Comparison of ENCODE assay signal across 20 mouse cellular contexts in genomic region chr11:113504459-113505062, GRCm38 (mm10).
A peak's percentile ranks its signal among the peaks of the same experiment; 100 is the strongest.
DNase-seq lines count a peak whose midpoint lies in the region; TF ChIP-seq lines count a peak whose summit lies in the region.
"Had no signal": no experiment of that assay in that cellular context is flagged by ENCODE, and none has a peak within 500 bp of the region (broad histone marks: within the 10 kb centered on the region; RNA-seq: fewer than 3 reads in every experiment).

No protein-coding gene starts in this region.

- H3K36me3 ChIP-seq in myocyte (ENCODE audit: control insufficient read depth, insufficient read depth), result no peaks in the 10 kb centered on the region
- H3K36me3 ChIP-seq: heart, embryonic 15.5 days; hindbrain, embryonic 10.5 days; limb, embryonic 13.5 days; neural tube, embryonic 12.5 days had no signal

- DNase-seq in kidney, adult 18-20 months, result peak; percentile 14
- no peak for DNase-seq in kidney, postnatal 10 days
- DNase-seq in lung, postnatal 4 days, result peak; percentile 14 to 60
- DNase-seq in lung, adult 2 months, result no peak
- no peak for DNase-seq in layer of hippocampus, postnatal 25 days (ENCODE audit: extremely low spot score in 1 of 2, low spot score in 1 of 2)
- DNase-seq in right cerebral cortex, adult 18-20 months, result no peak
- DNase-seq: B cell, adult 2 months; cerebellum, adult 8-10 months; gastrocnemius, postnatal 25 days; layer of hippocampus, postnatal 36 days; lung, postnatal 36 days; thymus, adult 2 months had no signal

- 51% methylated on average over 11 of the region's 11 CpGs for WGBS in lung, adult 2 months

- no peak for TF ChIP-seq CTCF in lung, adult 2 months (IDR thresholded peaks at IDR 0.05; ENCODE audit: insufficient read depth, low read length)

- no peak overlapping the region for H3K4me2 ChIP-seq in myocyte (ENCODE audit: low read depth)
- H3K4me2 ChIP-seq: forebrain, embryonic 13.5 days; heart, embryonic 15.5 days; limb, embryonic 13.5 days; midbrain, embryonic 11.5 days; neural tube, embryonic 12.5 days had no signal

- no peak overlapping the region for H3ac ChIP-seq in myocyte (ENCODE audit: control insufficient read depth, insufficient read length)

- no peaks in the 10 kb centered on the region for H3K27me3 ChIP-seq in myocyte (ENCODE audit: control insufficient read depth, insufficient read depth, insufficient read length)
- H3K27me3 ChIP-seq: forebrain, embryonic 13.5 days; limb, embryonic 13.5 days; neural tube, embryonic 12.5 days had no signal

- H3K4me1 ChIP-seq in lung, adult 2 months (ENCODE audit: control insufficient read depth, insufficient read depth, low read length), result no peaks in the 10 kb centered on the region
- H3K4me1 ChIP-seq: heart, embryonic 15.5 days had no signal

- no peak overlapping the region for H3K4me3 ChIP-seq in lung, adult 2 months (replicated peaks; ENCODE audit: extremely low read depth, low read depth, low read length)
- H3K4me3 ChIP-seq in myocyte, result no peak overlapping the region
- H3K4me3 ChIP-seq: erythroblast, embryonic 14.5 days; forebrain, embryonic 13.5 days; heart, embryonic 15.5 days; hindbrain, embryonic 10.5 days; limb, embryonic 13.5 days; neural tube, embryonic 12.5 days had no signal

- H3K79me2 ChIP-seq in myocyte (ENCODE audit: control insufficient read depth, insufficient read depth), result no peaks in the 10 kb centered on the region

- TF ChIP-seq POLR2A in lung, adult 2 months (IDR thresholded peaks at IDR 0.05; ENCODE audit: borderline replicate concordance, extremely low read depth, low read depth, low read length), result no peak
- TF ChIP-seq POLR2A in myocyte (IDR thresholded peaks at IDR 0.05; ENCODE audit: insufficient read length, low read depth), result no peak

TF ChIP-seq in myocyte, 11 proteins besides CTCF, POLR2A, EP300 and RAD21:
- TF ChIP-seq USF1 (IDR thresholded peaks at IDR 0.05; ENCODE audit: low read depth) (peak; percentile 2), MAX (IDR thresholded peaks at IDR 0.05; ENCODE audit: low read depth) (no peak), POLR2AphosphoS2 (IDR thresholded peaks at IDR 0.05; ENCODE audit: insufficient read length, low read depth) (no peak), TCF12 (IDR thresholded peaks at IDR 0.05; ENCODE audit: insufficient read depth, poor library complexity, severe bottlenecking) (no peak), MYOD1 (IDR thresholded peaks at IDR 0.05; ENCODE audit: control insufficient read depth in 1 of 3, insufficient read length in 2 of 3, low read depth in 2 of 3) (peak in 1 of 3 experiments; percentile 25), MYOG (IDR thresholded peaks at IDR 0.05; ENCODE audit: control insufficient read depth in 1 of 3, insufficient read depth in 1 of 3, insufficient read length in 2 of 3, low read depth in 2 of 3) (peak in 1 of 3 experiments; percentile 30), TCF3 (IDR thresholded peaks at IDR 0.05; ENCODE audit: insufficient read length, low read depth) (no peak), SRF (IDR thresholded peaks at IDR 0.05; ENCODE audit: control insufficient read depth, insufficient read length, low read depth) (no peak), E2F4 (IDR thresholded peaks at IDR 0.05; ENCODE audit: insufficient read depth) (no peak), CEBPB (IDR thresholded peaks at IDR 0.05; ENCODE audit: insufficient read depth, poor library complexity, severe bottlenecking) (no peak), REST (IDR thresholded peaks at IDR 0.05; ENCODE audit: insufficient read depth, insufficient read length) (no peak)

Comparison
In these comparisons a context has a peak if more than half of its experiments do, and no peak if none do; other contexts are left out.
1. DNase-seq: peak in kidney, adult 18-20 months (single experiment) and lung, postnatal 4 days (2 of 2); none in kidney, postnatal 10 days (single experiment), lung, adult 2 months (single experiment), layer of hippocampus, postnatal 25 days (0 of 2) and right cerebral cortex, adult 18-20 months (single experiment).